Mouse (Mus musculus) bone marrow macrophage, adult 2 months (primary cell): Measurements from ENCODE around the gene Slc6a3. TPM values are rescaled to one million over a fixed set of nuclear protein-coding genes. Genes with fewer than 3 reads are reported as not detected.

Experiments
- H3K27ac ChIP-seq: 2 replicates; pipeline ENCODE4 v1.5.1; 2012; ENCODE audit warnings: low read depth, low read length; ENCODE audit not compliant: insufficient read depth
- H3K4me1 ChIP-seq: 2 replicates; pipeline ENCODE4 v1.6.1; 2012; ENCODE audit warnings: low read length; ENCODE audit not compliant: control insufficient read depth, insufficient read depth
- H3K4me3 ChIP-seq: 2 replicates; pipeline ENCODE4 v1.5.1; 2012; ENCODE audit warnings: mild to moderate bottlenecking, low read length, moderate library complexity; ENCODE audit not compliant: insufficient read depth
- CTCF ChIP-seq: IDR thresholded peaks from 2 replicates; pipeline ENCODE4 v1.5.1; 2012; ENCODE audit warnings: low read depth, mild to moderate bottlenecking, low read length, moderate library complexity
- POLR2A ChIP-seq: IDR thresholded peaks from 2 replicates; pipeline ENCODE4 v1.6.1; 2012; ENCODE audit warnings: mild to moderate bottlenecking, low read depth, low read length, borderline replicate concordance
- polyA plus RNA-seq: library from polyadenylated mRNA; stranded (reverse); fragments of >200 nt; gene quantifications from 2 replicates; pipeline ENCODE4 v1.2.4, GENCODE M21; 2012; ENCODE audit not compliant: missing spikeins, insufficient read depth, insufficient read length

Slc6a3 gene
- polyA plus RNA-seq: not detected in 2 replicates

DNA sequence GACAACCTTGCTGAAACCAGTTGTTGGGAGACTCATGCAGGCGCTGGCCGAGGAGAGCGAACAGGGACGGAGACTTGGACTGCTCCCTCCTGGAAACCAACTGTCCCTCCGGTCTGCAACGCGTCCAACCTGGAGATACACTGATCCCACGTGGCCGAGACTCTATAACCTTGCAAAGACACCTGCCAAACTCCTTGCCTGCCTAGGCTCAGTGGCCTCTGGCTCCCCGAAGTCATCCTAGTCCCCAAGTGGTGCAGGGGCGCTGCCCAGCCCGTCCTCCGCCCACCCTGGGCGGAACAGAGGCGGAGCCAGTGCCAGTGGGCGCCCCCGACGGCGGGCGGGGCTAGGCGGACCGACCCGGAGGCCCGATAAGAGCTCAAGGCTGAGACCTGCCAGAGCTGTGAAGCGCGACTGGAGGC, at the start of gene Slc6a3:
Gene Slc6a3, plus strand, starts transcription at position 345 of the 419 bp plus-strand sequence.
- Histone ChIP-seq H3K4me1 (no peaks in the 10 kb centered on the region), H3K27ac (no peak within 1 kb of the TSS), H3K4me3 (peak within 1 kb of the TSS; percentile 32)
- TF ChIP-seq POLR2A (no peak), CTCF (no peak)

GRCm38 (mm10) chr13:73488105-73488504, 48.4 kb upstream of the Slc6a3 start:
- Histone ChIP-seq H3K4me3 (no peak overlapping the region), H3K4me1 (peaks cover 44% of the 10 kb centered on the region), H3K27ac (no peak overlapping the region)
- TF ChIP-seq POLR2A (no peak), CTCF (no peak)

GRCm38 (mm10) chr13:73488707-73489106, 47.8 kb upstream of the Slc6a3 start:
- TF ChIP-seq CTCF (no peak), POLR2A (no peak)
- Histone ChIP-seq H3K4me1 (peaks cover 44% of the 10 kb centered on the region), H3K27ac (peak overlapping the region; percentile 83; the same call in 1 of the 2 replicates), H3K4me3 (no peak overlapping the region)

GRCm38 (mm10) chr13:73489986-73490385, 46.6 kb upstream of the Slc6a3 start:
- TF ChIP-seq POLR2A: no peak
- no peak for TF ChIP-seq CTCF
- peak overlapping the region; percentile 83 for H3K27ac ChIP-seq
- peaks cover 41% of the 10 kb centered on the region for H3K4me1 ChIP-seq
- H3K4me3 ChIP-seq: no peak overlapping the region

DNA sequence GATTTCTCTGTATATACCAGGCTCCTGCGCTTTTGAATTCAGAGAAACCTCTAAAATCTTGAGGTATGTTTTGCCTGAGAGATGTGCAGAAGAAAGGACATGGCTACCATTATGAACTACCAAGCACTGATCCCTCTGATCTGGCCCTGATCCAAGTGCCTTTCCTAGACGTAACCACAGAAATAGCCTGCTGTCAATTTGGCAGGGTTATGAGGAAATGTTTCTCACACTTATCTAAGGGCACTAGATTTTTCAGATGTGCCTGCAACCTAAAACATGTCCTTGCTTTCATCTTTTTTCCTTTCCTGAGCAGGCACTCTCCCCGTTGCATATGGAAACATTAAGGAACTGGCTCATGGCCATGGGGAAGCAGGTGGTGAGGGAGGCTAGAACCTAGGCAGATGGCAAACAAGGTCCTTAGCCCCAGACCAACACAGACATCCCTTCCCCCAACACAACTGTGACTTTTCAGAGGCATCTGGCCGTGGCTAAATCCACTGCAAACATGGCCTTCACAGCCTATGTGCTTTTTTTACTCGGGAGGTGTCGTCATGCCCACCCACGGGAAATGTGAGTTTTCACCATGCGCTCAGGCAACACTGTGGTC, 45.9 kb upstream of the Slc6a3 start:
- peaks cover 41% of the 10 kb centered on the region for H3K4me1 ChIP-seq
- H3K4me3 ChIP-seq: no peak overlapping the region
- H3K27ac ChIP-seq: peak overlapping the region; percentile 83
- TF ChIP-seq CTCF (no peak), POLR2A (no peak)

- Histone ChIP-seq H3K4me3 (no peak overlapping the region), H3K27ac (no peak overlapping the region), H3K4me1 (peaks cover 33% of the 10 kb centered on the region)
- TF ChIP-seq POLR2A (no peak), CTCF (no peak)
These were observed 43.4 kb upstream of the Slc6a3 start for GRCm38 (mm10) chr13:73493183-73493582.

DNA sequence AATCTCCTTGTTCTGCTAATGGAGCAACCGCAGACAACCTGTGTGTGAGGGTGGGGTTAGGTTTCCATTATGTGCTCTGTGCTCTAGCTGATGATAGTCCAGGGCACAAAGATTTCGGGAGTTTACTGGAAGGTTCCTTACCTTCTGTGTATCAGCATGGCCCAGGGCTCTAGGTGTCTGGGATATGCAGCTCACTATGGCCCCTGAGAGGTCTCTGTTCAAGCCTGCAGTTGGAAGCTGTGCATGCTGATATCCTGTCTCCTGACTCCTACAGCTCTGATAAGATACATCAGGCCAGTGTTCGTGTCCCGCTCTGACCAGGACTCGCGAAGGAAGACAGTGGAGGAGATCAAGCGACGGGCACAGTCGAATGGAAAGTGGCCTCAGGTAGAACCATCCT, 42.0 kb upstream of the Slc6a3 start:
- peaks cover 20% of the 10 kb centered on the region for H3K4me1 ChIP-seq
- H3K4me3 ChIP-seq: no peak overlapping the region
- TF ChIP-seq POLR2A: no peak
- TF ChIP-seq CTCF: no peak
- H3K27ac ChIP-seq: no peak overlapping the region

DNA sequence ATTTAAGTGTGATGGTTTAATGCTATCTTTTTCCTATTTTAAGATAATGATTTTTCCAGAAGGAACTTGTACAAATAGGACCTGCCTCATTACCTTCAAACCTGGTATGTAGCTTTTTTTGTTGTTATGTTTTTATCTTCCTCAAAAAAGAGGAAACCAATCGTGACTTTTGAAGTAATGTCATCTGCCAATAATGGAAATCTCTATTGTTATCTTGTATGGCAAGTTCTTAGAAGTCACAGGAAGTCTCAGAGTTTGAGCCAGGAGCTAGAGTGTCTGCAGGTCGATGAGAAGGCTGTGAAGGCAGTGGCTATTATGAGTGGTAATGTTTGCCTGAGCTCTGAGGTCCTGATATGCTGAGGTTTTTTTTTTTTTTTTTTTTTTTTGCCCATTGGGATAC, 40.4 kb upstream of the Slc6a3 start:
- Histone ChIP-seq H3K4me3 (no peak overlapping the region), H3K27ac (no peak overlapping the region), H3K4me1 (peaks cover 13% of the 10 kb centered on the region)
- TF ChIP-seq CTCF (no peak), POLR2A (no peak)

DNA sequence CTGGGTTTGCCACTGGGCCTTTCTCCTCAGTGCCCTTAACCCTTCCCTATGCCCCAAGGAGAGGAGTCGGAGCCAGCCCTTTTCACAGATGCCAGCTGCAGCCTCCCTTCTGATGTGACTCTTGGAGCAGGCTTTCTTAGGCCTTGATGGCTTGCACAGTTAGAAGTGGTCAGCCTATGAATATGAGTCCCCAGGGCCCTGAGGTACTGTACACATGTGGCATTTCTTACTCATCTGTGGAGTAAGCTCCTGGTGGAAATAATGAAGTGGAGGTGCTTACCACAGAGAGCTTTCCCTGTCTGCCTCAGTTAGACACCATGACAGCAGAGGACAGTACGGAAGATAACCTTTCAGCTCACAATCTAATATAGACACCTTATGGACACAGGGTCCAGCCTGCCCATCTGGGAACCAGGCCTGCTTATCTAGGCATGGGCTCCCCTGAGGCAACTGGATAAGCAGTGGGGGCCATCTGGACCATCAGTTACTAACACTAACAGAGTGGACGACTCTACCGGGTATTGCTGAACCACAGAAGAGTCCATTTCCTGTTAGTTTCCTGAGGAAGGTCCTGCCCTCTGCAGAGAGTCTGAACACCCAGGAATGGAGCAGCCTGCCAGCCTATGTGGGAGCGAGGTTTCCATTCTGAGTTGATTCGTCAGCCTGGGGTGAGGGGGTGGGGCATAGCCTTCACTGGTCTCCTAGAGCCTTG, 36.5 kb upstream of the Slc6a3 start:
- H3K27ac ChIP-seq: no peak overlapping the region

GRCm38 (mm10) chr13:73502719-73503118, 33.8 kb upstream of the Slc6a3 start:
- TF ChIP-seq CTCF (0 out of 2 replicates have a peak, but pooled peaks have one; percentile 14), POLR2A (no peak)
- Histone ChIP-seq H3K4me1 (peaks cover 12% of the 10 kb centered on the region), H3K27ac (no peak overlapping the region), H3K4me3 (no peak overlapping the region)

More for the DNA sequence above, 36.5 kb upstream of the Slc6a3 start:
- peaks cover 12% of the 10 kb centered on the region for H3K4me1 ChIP-seq
- H3K4me3 ChIP-seq: no peak overlapping the region
- no peak for TF ChIP-seq CTCF
- no peak for TF ChIP-seq POLR2A
